Mouse (Mus musculus) cerebral cortex, adult 2 months (tissue): ENCODE measurements around the gene Olfr429.

Source experiments
- WGBS: fragments of 180-500 bp; shearing (Covaris S2); methylation state at CpG from one replicate; pipeline ENCODE4 v1.1.7; 2018; 5-methylcytosine and 5-hydroxymethylcytosine counted together

The Olfr429 gene

GRCm38 (mm10) chr1:174084031-174084430, at the start of gene Olfr429:
Olfr429 (plus strand) TSS chr1:174084331.
- 87% methylated on average over 2 of the region's 2 CpGs for WGBS

DNA sequence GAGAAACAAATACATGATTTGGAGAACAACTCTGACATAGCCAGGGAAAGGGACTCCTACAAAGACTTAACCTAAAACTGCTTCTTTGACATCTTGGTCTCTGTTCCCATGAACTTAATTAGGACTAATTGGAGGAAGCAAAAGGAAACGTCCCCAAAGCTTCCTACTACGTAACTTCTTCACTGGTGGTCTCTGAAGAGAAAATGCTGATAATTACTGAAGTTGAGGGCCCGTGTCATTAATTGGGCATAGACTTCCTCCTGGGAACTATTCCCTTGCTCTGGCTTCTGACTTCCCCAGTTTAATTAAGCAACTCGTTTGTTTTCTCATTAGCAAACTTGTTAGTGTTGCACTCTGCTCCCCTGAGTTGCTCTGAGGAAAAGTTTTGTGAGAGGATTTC, 48.3 kb upstream of the Olfr429 start:
- WGBS: 54% methylated on average over 4 of the region's 4 CpGs

DNA sequence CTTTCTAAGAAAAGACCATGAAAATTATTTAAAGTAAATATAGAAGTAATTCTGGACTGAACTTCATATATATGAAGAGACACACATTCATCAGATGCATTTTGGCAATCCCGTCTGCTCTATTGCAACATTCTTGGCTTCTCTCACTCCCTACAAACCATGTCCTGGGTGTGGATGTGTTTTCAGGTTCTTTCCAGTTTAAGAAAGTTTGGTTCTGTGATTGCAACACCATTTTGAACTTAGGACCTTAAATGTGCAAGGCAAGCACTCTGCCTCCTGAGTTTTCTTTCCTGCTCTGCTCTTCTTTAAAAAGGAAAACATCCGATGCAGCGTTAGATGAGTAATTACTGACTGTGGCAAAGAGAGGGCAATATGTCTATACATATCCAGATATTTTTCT, 45.7 kb upstream of the Olfr429 start:
- WGBS: 92% methylated on average over 3 of the region's 3 CpGs

DNA sequence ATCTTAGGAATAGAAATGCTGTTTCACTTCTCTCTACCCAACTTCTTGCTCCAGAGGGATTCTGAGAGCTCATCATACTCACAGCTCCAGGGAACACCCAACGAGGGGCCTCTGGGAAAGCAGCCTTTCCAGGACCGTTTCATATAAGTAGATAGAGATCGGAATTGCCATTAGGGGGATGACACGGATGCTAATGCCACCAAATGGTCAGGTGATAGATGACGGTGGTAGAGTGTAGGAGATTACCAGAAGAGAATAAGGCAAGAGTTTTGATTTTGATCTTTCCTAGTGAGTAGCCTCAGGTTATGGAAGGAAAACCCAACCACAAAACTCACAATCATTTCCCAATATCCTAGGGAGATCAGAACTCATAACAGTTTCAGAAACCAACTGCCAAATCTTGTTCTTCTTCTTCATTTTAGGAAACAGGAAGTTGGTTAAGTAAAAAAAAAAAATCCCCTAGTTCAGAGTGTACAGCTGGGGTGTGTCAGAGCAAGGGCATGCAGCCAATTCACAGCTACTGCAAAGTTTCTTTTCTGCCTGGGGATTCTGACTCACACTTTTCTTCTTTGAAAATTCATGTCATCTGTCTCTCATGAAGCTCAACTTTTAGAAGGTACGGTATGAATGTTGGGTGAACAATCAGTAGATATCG, 43.5 kb upstream of the Olfr429 start, which contains the start of gene Olfr433:
Gene Olfr433, plus strand, starts transcription at position 183 of the 655 bp plus-strand sequence.
- 80% methylated on average over 7 of the region's 7 CpGs for WGBS

- WGBS: 92% methylated on average over 12 of the region's 12 CpGs
These were observed 41.8 kb upstream of the Olfr429 start for GRCm38 (mm10) chr1:174042091-174042884.

GRCm38 (mm10) chr1:174044431-174044830, 39.7 kb upstream of the Olfr429 start:
- WGBS: 72% methylated on average over 2 of the region's 2 CpGs

DNA sequence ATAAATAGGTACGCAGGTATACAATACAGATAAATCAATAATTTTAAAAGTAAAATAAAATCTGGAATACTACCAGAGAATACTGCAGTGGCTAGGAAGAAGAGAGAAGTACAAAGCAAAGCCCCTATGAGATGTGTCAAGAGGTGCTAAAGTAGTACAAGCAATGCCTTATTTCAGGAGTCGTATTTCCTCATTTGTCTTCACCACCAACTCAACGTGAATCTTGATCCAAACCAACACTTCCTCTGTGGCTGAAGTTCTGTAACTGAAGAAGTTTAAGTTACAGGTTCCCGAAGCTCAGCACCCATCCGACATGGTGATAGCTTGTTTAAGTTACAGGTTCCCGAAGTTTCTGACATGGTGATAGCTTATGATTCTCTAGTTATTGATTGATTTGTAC, 35.9 kb upstream of the Olfr429 start:
- 85% methylated on average over 6 of the region's 6 CpGs for WGBS

DNA sequence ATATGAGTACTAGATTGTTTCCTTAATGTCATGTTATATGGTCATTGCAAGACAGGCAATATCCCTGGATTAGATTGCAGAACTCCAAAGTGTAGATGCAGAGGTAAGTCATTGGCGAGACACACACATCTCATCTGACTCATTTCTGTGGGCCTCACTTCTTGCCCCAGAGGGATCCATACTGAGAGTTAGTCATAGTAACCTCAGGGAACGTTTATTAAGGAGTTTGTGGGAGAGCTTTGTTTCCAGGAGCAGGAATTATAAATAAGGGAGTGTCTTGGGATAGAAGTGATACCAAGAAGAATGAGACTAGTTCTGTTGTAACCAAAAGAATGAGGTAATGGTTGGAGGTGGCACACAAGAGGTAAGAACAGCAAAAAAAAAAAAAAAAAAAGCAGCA, 35.2 kb upstream of the Olfr429 start, which contains the start of gene Olfr432:
Gene Olfr432, plus strand, starts transcription at position 313 of the 400 bp plus-strand sequence.
- 73% methylated on average over 2 of the region's 2 CpGs for WGBS

DNA sequence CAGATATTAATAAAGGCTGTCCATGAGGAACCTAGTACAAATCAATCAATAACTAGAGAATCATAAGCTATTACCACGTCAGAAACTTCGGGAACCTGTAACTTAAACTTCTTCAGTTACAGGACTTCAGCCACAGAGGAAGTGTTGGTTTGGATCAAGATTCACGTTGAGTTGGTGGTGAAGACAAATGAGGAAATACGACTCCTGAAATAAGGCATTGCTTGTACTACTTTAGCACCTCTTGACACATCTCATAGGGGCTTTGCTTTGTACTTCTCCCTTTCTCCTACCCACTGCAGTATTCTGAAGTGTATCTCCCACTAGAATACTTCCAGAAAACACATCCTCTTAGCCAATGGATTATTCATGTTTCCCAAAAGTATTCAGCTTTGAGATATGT, 34.8 kb upstream of the Olfr429 start:
- WGBS: 82% methylated on average over 4 of the region's 4 CpGs

DNA sequence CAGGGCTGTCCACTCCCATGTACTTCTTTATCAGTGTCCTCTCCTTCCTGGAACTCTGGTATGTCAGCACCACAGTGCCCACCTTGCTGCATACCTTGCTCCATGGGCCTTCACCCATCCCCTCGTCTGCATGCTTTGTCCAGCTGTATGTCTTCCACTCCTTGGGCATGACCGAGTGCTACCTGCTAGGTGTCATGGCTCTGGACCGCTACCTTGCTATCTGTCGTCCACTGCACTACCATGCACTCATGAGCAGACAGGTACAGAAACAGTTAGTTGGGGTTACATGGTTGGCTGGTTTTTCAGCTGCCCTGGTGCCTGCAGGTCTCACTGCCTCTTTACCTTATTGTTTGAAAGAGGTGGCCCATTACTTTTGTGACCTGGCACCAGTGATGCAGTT, 33.6 kb upstream of the Olfr429 start:
- WGBS: 92% methylated on average over 4 of the region's 4 CpGs

DNA sequence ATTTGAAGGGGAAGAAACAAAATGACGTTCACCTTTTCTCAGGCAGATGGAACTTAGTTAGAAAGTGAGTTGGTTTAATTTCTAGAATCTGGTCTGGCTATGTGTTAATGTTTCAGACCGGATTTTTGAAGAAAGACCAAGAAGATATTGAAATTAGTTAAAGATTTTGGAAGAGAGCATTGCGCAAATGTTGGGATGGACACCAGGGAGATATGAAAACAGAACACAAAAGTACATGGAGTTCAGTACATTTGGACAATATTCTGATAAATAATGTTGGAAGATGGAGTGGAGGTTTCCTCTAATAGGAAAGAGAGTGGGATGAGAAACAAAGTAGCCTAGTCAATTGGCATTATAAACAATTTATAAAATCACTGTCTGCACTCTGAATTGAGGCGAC, 32.6 kb upstream of the Olfr429 start:
- WGBS: 87% methylated on average over 4 of the region's 4 CpGs

DNA sequence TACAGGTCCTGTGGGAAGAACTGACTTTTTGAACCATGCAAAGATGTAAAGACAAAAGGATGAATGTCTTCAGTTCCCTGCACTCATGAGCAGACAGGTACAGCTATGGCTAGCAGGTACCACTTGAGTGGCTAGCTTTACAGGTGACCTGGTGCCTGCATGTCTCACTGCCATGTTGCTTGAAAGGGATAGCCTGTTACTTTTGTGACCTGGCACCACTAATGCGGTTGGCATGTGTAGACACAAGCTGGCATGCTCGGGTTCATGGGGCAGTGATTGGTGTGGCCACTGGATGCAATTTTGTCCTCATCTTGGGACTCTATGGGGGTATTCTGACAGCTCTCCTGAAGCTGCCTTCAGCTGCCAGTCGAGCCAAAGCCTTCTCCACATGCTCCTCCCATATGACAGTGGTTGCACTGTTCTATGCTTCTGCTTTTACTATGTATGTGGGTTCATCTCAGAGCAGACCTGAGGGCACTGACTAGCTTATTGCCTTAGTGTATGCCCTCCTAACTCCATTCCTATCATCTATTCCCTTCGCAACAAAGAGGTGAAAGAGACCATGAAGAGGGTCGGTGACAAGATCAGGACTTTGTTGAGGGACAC, 32.1 kb upstream of the Olfr429 start:
- WGBS: 80% methylated on average over 5 of the region's 5 CpGs

- 58% methylated on average over 3 of the region's 3 CpGs for WGBS
These were observed 31.1 kb upstream of the Olfr429 start for GRCm38 (mm10) chr1:174052981-174053380.

GRCm38 (mm10) chr1:174055248-174055647, 28.9 kb upstream of the Olfr429 start:
- 76% methylated on average over 2 of the region's 2 CpGs for WGBS

DNA sequence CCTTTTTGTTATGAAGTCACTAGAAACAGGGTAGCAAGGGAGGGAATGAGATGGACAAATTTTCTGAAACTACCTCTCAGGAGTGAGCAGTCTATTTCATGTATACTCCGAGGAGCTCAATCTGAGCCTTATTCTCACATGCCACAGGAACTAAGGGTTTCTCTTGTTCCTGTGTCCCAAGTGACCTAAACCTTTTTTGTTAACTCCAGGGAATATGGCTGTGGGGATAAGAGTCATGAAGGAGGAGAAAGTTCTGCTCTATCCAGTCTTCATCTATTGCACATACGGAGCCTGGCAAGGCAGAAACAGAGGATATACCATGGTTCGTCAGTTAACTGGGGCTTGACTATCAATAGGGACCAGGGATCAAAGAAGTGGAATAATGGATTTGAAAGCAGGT, 17.8 kb upstream of the Olfr429 start, which contains the start of gene Olfr430:
Gene Olfr430, plus strand, starts transcription at position 301 of the 400 bp plus-strand sequence.
- WGBS: 85% methylated on average over 3 of the region's 3 CpGs

- WGBS: 92% methylated on average over 1 of the region's 1 CpGs
These were observed 12.5 kb downstream of the Olfr429 start, which contains the start of gene Olfr427 for GRCm38 (mm10) chr1:174096591-174096990. Olfr427 (plus strand) TSS chr1:174096891.

- WGBS: 56% methylated on average over 2 of the region's 2 CpGs
These were observed 19.6 kb downstream of the Olfr429 start for GRCm38 (mm10) chr1:174103735-174104134.

DNA sequence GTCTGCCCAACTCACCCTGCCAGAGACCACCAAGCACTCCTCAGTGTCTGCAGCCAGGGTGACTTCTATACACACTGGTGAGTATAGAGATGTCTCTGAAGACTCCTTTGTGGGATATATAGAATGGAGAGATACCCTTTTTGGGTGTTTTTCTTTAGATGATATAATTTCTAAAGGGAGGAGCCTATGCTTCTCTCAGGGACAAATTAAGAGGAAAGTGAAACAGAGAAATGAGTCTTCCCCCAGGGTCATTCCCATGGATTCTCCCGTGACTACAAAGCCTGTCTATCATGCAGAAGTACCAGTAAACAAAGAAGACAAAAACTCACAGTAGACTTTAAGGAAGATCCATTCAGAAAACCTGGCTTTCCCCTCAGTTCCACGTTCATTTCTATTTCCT, 36.9 kb downstream of the Olfr429 start, which contains the start of gene Olfr231:
Gene Olfr231, minus strand, starts transcription at position 101 of the 400 bp plus-strand sequence.
- WGBS: 66% methylated on average over 2 of the region's 2 CpGs

- 73% methylated on average over 3 of the region's 3 CpGs for WGBS
These were observed 47.1 kb downstream of the Olfr429 start, which contains the start of gene Olfr424 for GRCm38 (mm10) chr1:174131217-174131616. Olfr424 (plus strand) TSS chr1:174131517.

- 53% methylated on average over 3 of the region's 3 CpGs for WGBS
These were observed 47.9 kb downstream of the Olfr429 start for GRCm38 (mm10) chr1:174131999-174132398.
